Mouse (Mus musculus) layer of hippocampus, adult 9-11 months (tissue): ENCODE results near the gene Prss28.

ENCODE experiments used
- DNase-seq: peaks from one replicate; pipeline ENCODE4 v3.0.0; 2022

Gene Prss28

GRCm38 (mm10) chr17:25308346-25308745 lies at the start of gene Prss28:
Prss28 (plus strand) TSS chr17:25308646.
- no peak for DNase-seq

GRCm38 (mm10) chr17:25264453-25264852 lies 44.0 kb upstream of the Prss28 start:
- DNase-seq, result peak; percentile 37

GRCm38 (mm10) chr17:25270795-25271335 lies 37.6 kb upstream of the Prss28 start:
- no peak for DNase-seq

DNA sequence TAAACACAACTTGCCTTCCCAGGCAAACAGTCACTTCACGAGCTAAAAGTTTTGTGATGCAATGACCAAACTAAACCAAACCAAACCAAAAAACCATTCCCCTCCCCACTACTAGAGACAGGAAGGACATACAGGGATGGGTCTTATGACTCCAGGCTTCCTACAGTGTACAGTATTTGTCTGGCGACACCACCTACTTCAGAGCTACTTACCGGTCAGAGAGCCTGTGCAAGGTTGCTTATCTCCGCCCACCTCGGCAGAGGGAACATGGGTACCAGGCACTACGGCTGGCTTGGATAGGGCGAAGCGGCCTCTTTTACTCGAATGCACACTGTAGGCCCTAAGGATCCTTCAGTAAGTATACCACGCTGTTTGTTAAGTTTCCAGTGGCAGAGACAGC lies 36.1 kb upstream of the Prss28 start:
- no peak for DNase-seq

- DNase-seq, result peak; percentile 91
Measured at GRCm38 (mm10) chr17:25272951-25273705, 35.3 kb upstream of the Prss28 start.

DNA sequence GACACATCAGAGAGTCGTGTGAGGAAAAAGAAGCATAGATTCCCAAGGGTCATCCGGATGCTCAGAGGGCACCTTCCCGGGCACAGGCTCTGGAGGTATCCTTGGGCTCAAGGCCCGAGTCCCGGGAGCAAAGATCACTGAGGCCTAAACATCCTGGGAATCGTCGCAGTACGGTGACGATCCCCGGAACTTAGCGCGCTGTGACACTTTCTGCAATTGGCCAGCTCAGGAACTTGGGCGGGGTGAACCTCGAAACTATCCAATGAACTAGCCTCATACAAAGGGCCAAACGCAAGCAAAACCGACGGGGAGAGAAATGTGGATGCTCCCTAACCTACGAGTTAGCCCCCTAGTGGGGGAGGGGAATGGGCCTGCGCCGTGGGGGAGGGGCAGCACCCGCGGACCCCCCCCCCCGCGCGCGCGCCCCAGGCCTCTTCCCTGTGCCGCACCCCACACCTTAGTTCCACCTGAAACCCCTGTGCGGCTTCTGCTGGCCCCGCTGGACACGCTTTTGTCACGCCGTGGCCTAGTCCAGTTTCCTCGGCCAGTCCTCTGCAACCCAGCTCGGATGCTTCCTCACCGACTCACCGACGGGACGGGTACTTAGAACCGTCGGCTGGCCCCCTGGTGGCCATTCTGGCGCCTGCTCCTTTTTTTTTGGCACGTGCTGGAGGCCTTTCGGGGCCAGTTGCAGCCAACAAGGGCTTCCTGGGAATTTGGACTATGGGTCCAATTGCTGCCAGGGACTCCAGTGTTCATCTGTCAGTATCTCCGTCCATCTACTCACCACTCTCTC lies 34.5 kb upstream of the Prss28 start:
- peak; percentile 93 for DNase-seq

GRCm38 (mm10) chr17:25274571-25275346 lies 33.7 kb upstream of the Prss28 start, which contains the start of gene Ube2i:
Ube2i (minus strand) TSS chr17:25274622.
- no peak for DNase-seq

DNA sequence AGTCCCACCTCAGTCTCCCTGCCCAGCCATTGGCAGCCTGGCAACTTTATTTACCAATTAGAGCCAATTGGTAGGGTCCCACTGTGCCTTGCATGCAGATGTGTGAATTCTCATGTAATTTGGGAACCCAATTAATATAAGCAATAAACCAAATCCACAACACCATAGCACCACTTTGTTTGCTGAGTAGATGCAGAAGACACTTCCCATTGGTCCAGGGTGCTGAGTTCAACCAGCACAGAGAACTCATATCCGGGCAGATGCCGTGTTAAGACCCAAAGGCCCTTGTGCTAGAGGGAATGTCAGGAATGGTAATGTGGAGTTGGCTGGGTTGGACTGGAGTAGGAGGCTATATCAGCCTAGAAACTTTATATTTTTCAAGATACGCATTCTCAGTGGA lies 32.6 kb upstream of the Prss28 start:
- DNase-seq, result no peak

DNA sequence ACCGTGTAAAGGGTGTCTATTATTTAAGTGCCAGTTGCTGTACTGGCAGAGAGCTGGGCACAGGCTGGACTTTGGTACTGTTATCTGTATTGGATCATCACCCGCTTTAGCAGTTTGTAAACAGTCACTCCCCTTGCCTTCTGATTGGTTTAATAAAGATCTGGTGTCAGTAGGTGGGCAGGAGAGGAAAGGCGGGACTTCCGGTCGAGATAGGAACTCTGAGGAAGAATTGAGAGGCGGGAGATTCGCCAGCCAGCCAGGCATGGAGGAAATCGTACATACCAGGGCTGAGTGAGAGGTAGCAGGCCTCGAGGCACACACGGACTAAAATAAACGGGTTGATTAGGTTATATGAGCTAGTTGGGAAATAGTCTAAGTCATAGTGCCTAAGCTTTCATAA lies 26.3 kb upstream of the Prss28 start:
- peak; percentile 39 for DNase-seq

DNA sequence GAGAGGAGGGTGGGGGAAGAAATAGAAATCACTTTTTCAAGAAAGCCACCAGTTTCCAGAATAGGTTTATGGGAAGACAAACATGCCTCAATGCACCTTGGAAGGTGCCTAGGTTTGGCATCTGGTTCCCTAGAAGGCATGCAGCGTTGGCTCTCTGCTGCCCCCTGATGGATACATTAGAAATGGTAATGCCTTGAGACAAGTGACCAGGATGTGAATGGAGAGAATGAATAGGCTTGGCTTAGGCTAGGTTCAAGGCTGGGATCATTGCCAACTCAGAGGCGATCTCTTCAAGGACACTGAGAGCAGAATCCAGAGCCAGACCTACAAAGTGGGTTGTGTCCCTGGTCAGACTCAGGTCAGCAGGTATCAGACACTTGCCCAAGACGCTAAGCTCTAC lies 23.4 kb upstream of the Prss28 start:
- DNase-seq, result peak; percentile 36

- DNase-seq, result no peak
Measured at GRCm38 (mm10) chr17:25288842-25289241, 19.6 kb upstream of the Prss28 start.

- no peak for DNase-seq
Measured at GRCm38 (mm10) chr17:25290411-25290810, 18.0 kb upstream of the Prss28 start.

GRCm38 (mm10) chr17:25293495-25293894 lies 15.0 kb upstream of the Prss28 start:
- DNase-seq, result no peak

- no peak for DNase-seq
Measured at GRCm38 (mm10) chr17:25294111-25294510, 14.3 kb upstream of the Prss28 start.

- no peak for DNase-seq
Measured at GRCm38 (mm10) chr17:25298094-25298493, 10.4 kb upstream of the Prss28 start, which contains the start of gene Prss34. Prss34 (plus strand) TSS chr17:25298394.

DNA sequence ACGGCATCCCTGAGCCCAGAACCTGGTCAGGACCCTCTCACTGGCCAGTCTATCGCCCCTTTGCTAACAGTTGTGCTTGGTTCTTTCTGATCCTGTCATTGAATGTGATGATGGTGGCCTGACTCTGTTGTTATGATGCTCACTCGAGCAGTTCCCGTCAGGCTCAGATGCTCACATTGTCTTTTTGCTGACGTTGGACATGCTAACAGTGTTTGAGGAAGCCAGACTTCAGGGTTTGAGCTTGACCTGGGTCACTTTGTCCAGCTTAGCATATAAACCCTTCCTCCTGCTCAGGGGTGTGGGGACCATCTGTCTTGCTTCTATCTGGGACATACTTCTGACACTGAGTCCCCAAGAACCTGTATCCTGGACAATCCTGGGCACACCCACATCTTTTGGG lies 9.9 kb downstream of the Prss28 start, which contains the start of gene Prss29:
Prss29 (plus strand) TSS at position 301 of the 400 bp plus-strand sequence.
- no peak for DNase-seq

DNA sequence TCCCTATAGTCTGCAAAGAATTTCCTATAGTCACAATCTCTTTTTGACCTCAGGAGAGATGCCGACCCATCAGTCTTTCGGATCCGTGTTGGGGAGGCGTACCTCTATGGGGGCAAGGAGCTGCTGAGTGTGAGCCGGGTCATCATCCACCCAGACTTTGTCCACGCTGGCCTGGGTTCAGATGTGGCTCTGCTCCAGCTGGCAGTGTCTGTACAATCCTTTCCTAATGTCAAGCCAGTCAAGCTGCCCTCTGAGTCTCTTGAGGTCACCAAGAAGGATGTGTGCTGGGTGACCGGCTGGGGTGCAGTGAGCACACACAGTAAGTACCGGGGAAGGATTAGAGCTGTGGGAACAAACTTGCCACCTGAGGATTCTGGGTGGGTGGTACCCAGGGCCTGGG lies 12.4 kb downstream of the Prss28 start:
- DNase-seq, result no peak

GRCm38 (mm10) chr17:25322930-25323329 lies 14.5 kb downstream of the Prss28 start:
- DNase-seq, result no peak

DNA sequence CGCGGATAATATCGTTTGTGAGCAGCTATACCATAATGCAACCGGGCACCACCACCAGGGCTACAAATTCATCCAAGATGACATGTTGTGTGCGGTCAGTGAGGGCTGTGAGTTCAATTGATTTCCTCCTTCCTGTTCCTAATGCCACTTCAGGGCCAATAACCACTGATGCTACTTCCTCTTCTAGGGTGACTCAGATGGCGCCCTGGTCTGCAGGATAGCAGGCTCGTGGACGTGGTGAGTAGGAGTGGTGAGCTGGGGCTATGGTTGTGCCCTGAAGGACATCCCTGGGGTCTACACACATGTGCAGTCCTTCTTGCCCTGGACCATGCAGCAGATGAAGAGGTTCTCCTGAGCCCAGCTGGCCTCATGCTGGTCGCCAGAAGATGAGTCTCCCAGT lies 23.9 kb downstream of the Prss28 start:
- no peak for DNase-seq

GRCm38 (mm10) chr17:25333943-25334342 lies 25.5 kb downstream of the Prss28 start:
- DNase-seq, result peak; percentile 26

DNA sequence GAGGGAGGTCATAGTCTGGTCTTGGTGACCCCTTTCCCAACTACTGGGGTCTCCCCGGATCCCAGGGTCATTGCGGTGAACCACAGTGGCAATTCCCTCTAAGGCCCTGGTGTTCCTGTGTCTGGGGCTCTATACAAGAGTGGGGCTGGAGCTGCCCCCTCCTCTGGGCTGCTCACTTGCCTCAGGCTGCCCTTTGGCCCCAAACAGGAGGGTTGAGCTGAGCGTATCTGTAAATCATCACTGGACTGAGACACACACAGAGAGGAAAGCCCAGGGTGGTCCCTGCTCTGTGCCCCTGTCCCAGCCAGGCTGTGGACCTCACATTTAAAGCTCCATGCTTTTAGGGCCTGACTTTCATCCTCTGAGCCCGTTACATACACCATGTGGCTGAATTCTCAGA lies 29.8 kb downstream of the Prss28 start:
- DNase-seq, result no peak

DNA sequence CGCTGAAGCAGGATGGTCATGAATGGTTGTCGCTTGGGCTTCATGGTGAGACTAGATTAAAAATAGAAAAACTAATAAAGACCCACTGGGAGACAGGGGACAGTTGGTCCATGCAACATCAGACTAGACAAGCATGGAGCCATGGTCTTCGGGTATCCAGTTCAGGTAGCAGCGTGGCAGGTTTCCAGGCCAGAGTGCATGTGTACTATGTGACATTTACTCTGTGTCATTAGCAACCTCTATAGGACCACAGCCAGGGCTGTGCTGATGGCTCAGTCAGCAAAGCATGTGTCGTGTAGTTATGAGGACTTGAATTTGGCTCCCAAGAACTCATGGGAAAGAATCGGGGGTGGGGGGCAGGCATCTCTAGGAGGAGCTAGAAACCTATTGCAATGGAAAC lies 31.6 kb downstream of the Prss28 start:
- DNase-seq, result no peak

GRCm38 (mm10) chr17:25341490-25341889 lies 33.0 kb downstream of the Prss28 start:
- DNase-seq, result no peak
